Comparison of ENCODE assay signal across 33 mouse cellular contexts in the genomic region with DNA sequence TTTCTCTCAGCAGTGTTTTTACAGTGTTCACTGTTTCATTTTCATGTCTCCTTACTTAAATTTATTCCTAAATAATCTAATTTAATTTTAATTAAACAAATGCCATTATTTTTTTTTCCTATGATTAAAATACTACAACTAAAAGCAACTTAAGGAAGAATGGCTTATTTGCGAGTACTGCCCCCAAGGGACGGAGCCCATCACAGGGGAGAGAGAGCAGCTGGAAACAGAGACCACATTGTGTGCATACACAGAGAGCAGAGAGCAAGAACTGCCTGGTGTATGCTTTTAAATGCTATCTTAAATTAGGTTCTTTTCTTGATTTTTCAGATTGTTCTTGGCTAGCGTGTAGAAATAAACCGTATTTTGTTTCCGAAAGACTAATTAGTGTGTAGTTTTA. TPM values are rescaled to one million over a fixed set of nuclear protein-coding genes. Genes with fewer than 3 reads are reported as not detected.
A peak's percentile ranks its signal among the peaks of the same experiment; 100 is the strongest.
DNase-seq lines count a peak whose midpoint lies in the region; ATAC-seq and TF ChIP-seq lines count a peak whose summit lies in the region.
"Had no signal": no experiment of that assay in that cellular context is flagged by ENCODE, and none has a peak within 500 bp of the region (broad histone marks: within the 10 kb centered on the region; RNA-seq: fewer than 3 reads in every experiment).

No protein-coding gene starts in this region.

- H3K27ac ChIP-seq in forebrain, embryonic 14.5 days (ENCODE audit: low read depth, low read length): no peak overlapping the region
- no peak overlapping the region for H3K27ac ChIP-seq in forebrain, embryonic 11.5 days (ENCODE audit: low read depth, low read length)
- no peak overlapping the region for H3K27ac ChIP-seq in kidney, embryonic 14.5 days (ENCODE audit: low read depth, low read length)
- no peak overlapping the region for H3K27ac ChIP-seq in layer of hippocampus, adult 2 months
- peak overlapping the region; percentile 2; the same call in 1 of the 2 replicates for H3K27ac ChIP-seq in neural tube, embryonic 13.5 days (replicated peaks)
- H3K27ac ChIP-seq: embryonic facial prominence, embryonic 13.5 days; embryonic facial prominence, embryonic 15.5 days; forebrain, embryonic 10.5 days; forebrain, embryonic 13.5 days had no signal

- no peaks in the 10 kb centered on the region for H3K4me1 ChIP-seq in forebrain, embryonic 14.5 days (ENCODE audit: control insufficient read depth, insufficient read depth, low read length)
- H3K4me1 ChIP-seq in forebrain, embryonic 11.5 days (replicated peaks; ENCODE audit: control insufficient read depth, insufficient read depth, low read length): no peaks in the 10 kb centered on the region
- no peaks in the 10 kb centered on the region for H3K4me1 ChIP-seq in kidney, embryonic 14.5 days (ENCODE audit: control insufficient read depth, insufficient read depth, low read length)
- H3K4me1 ChIP-seq in neural tube, embryonic 13.5 days (replicated peaks): peaks cover 8% of the 10 kb centered on the region; the same call in 1 of the 2 replicates
- H3K4me1 ChIP-seq: forebrain, embryonic 10.5 days had no signal

- DNase-seq in forebrain, embryonic 14.5 days (ENCODE audit: low spot score): peak; percentile 18
- DNase-seq in forebrain, embryonic 11.5 days (ENCODE audit: low spot score): no peak
- peak; percentile 57 for DNase-seq in kidney, postnatal 10 days
- DNase-seq in layer of hippocampus, adult 2 months (ENCODE audit: low spot score in 2 of 2): no peak
- DNase-seq in layer of hippocampus, adult 18-20 months (ENCODE audit: low spot score in 2 of 2): no peak
- DNase-seq in neural tube, embryonic 10.5 days (ENCODE audit: extremely low spot score, low spot score): no peak
- DNase-seq: adrenal gland, adult 8-10 months; adrenal gland, postnatal 14 days; adrenal gland, postnatal 36 days; B cell, adult 2 months; cerebellum, adult 11 months; cerebellum, adult 18-20 months; cerebellum, adult 8-10 months; cerebellum, adult 9-11 months; cerebellum, postnatal 14 days; cerebellum, postnatal 36 days; embryo, embryonic 11 days had no signal

- H3K4me2 ChIP-seq in forebrain, embryonic 14.5 days (ENCODE audit: low read length): no peak overlapping the region
- H3K4me2 ChIP-seq in forebrain, embryonic 11.5 days (ENCODE audit: low read depth, low read length, severe bottlenecking): no peak overlapping the region
- no peak overlapping the region for H3K4me2 ChIP-seq in kidney, embryonic 14.5 days (replicated peaks; ENCODE audit: low read depth, low read length)
- H3K4me2 ChIP-seq in neural tube, embryonic 13.5 days: no peak overlapping the region
- H3K4me2 ChIP-seq: embryonic facial prominence, embryonic 13.5 days; embryonic facial prominence, embryonic 15.5 days; forebrain, embryonic 13.5 days had no signal

- 49% methylated on average over 5 of the region's 5 CpGs for WGBS in forebrain, embryonic 14.5 days
- WGBS in forebrain, embryonic 11.5 days: 63% methylated on average over 5 of the region's 5 CpGs
- WGBS in kidney, embryonic 14.5 days: 62% methylated on average over 5 of the region's 5 CpGs
- 49% methylated on average over 5 of the region's 5 CpGs for WGBS in neural tube, embryonic 13.5 days

- H3K4me3 ChIP-seq in forebrain, embryonic 14.5 days (ENCODE audit: low read depth, low read length): no peak overlapping the region
- no peak overlapping the region for H3K4me3 ChIP-seq in forebrain, embryonic 11.5 days (ENCODE audit: low read depth, low read length)
- no peak overlapping the region for H3K4me3 ChIP-seq in kidney, embryonic 14.5 days (ENCODE audit: low read length)
- no peak overlapping the region for H3K4me3 ChIP-seq in layer of hippocampus, adult 2 months
- H3K4me3 ChIP-seq in neural tube, embryonic 13.5 days: no peak overlapping the region
- H3K4me3 ChIP-seq: embryonic facial prominence, embryonic 13.5 days; embryonic facial prominence, embryonic 15.5 days; erythroblast, embryonic 14.5 days; forebrain, embryonic 10.5 days; forebrain, embryonic 13.5 days had no signal

- ATAC-seq in forebrain, embryonic 14.5 days: no peak
- ATAC-seq in forebrain, embryonic 11.5 days (replicated peaks; ENCODE audit: low FRiP score): no peak
- no peak for ATAC-seq in kidney, embryonic 14.5 days (ENCODE audit: low FRiP score, low TSS enrichment)
- no peak for ATAC-seq in neural tube, embryonic 13.5 days (ENCODE audit: low read depth)
- ATAC-seq: activated CD4-positive, CD25-positive, alpha-beta regulatory T cell, adult 4 months; CD4-positive, CD25-positive, alpha-beta regulatory T cell, adult 4 months; forebrain, embryonic 13.5 days; forebrain, embryonic 16.5 days; Patski had no signal

- no peaks in the 10 kb centered on the region for H3K27me3 ChIP-seq in forebrain, embryonic 14.5 days (replicated peaks; ENCODE audit: control insufficient read depth, insufficient read depth, low read length)
- no peaks in the 10 kb centered on the region for H3K27me3 ChIP-seq in forebrain, embryonic 11.5 days (ENCODE audit: control insufficient read depth, insufficient read depth, low read length)
- H3K27me3 ChIP-seq in kidney, embryonic 14.5 days (ENCODE audit: control insufficient read depth, insufficient read depth, low read length): 0 out of 2 replicates have a peak, but pooled peaks cover 3% of the 10 kb centered on the region
- 0 out of 2 replicates have a peak, but pooled peaks cover 6% of the 10 kb centered on the region for H3K27me3 ChIP-seq in neural tube, embryonic 13.5 days
- H3K27me3 ChIP-seq: CH12.LX; embryonic facial prominence, embryonic 15.5 days; forebrain, embryonic 13.5 days had no signal

- no peak overlapping the region for H3K9ac ChIP-seq in forebrain, embryonic 14.5 days (ENCODE audit: low read length)
- H3K9ac ChIP-seq in forebrain, embryonic 11.5 days (ENCODE audit: low read length): no peak overlapping the region
- no peak overlapping the region for H3K9ac ChIP-seq in kidney, embryonic 14.5 days (ENCODE audit: low read depth, low read length)
- H3K9ac ChIP-seq in neural tube, embryonic 13.5 days: no peak overlapping the region
- H3K9ac ChIP-seq: embryonic facial prominence, embryonic 13.5 days; embryonic facial prominence, embryonic 15.5 days; forebrain, embryonic 13.5 days had no signal

- 0 out of 2 replicates have a peak, but pooled peaks have one; percentile 4 for TF ChIP-seq CTCF in layer of hippocampus, adult 2 months (conservative IDR thresholded peaks at IDR 0.05)

- 0 out of 2 replicates have a peak, but pooled peaks cover 3% of the 10 kb centered on the region for H3K9me3 ChIP-seq in forebrain, embryonic 14.5 days (replicated peaks; ENCODE audit: control insufficient read depth, low read length)
- H3K9me3 ChIP-seq in forebrain, embryonic 11.5 days (ENCODE audit: control insufficient read depth, low read length): no peaks in the 10 kb centered on the region; the same call in 1 of the 2 replicates
- peaks cover 5% of the 10 kb centered on the region; the same call in 1 of the 2 replicates for H3K9me3 ChIP-seq in kidney, embryonic 14.5 days (ENCODE audit: control insufficient read depth, low read length)
- H3K9me3 ChIP-seq in neural tube, embryonic 13.5 days: 0 out of 2 replicates have a peak, but pooled peaks cover 10% of the 10 kb centered on the region
- H3K9me3 ChIP-seq: embryonic facial prominence, embryonic 15.5 days; G1E had no signal

- H3K36me3 ChIP-seq in forebrain, embryonic 14.5 days (ENCODE audit: control insufficient read depth, insufficient read depth, low read length): no peaks in the 10 kb centered on the region
- H3K36me3 ChIP-seq in forebrain, embryonic 11.5 days (ENCODE audit: control insufficient read depth, insufficient read depth, low read length): no peaks in the 10 kb centered on the region
- no peaks in the 10 kb centered on the region for H3K36me3 ChIP-seq in kidney, embryonic 14.5 days (ENCODE audit: control insufficient read depth, insufficient read depth, low read length)
- no peaks in the 10 kb centered on the region for H3K36me3 ChIP-seq in neural tube, embryonic 13.5 days
- H3K36me3 ChIP-seq: embryonic facial prominence, embryonic 13.5 days; embryonic facial prominence, embryonic 15.5 days; forebrain, embryonic 10.5 days; G1E had no signal

RNA-seq across cellular contexts. Expression of a gene that starts 10.0 kb away (rescaled TPM):
- polyA plus RNA-seq in forebrain, embryonic 14.5 days (2014; fragmentation: Nextera tagmentation; extraction: Ambion mirVana): 23.9 and 28.6 TPM in 2 replicates
- 8.5 and 11.2 TPM in 2 replicates for polyA plus RNA-seq in forebrain, embryonic 11.5 days (2014; fragmentation: Nextera tagmentation; extraction: Ambion mirVana)
- 12.0 and 12.4 TPM in 2 replicates for polyA plus RNA-seq in kidney, embryonic 14.5 days (2014; fragmentation: Nextera tagmentation; extraction: Ambion mirVana)
- total RNA-seq in layer of hippocampus, adult 2 months (2021): 10 to 100 TPM; 50.5 to 51.2 TPM
- total RNA-seq in layer of hippocampus, adult 18-20 months (2021): 10 to 100 TPM; 54.8 to 57.3 TPM
- 10.7 and 11.0 TPM in 2 replicates for polyA plus RNA-seq in neural tube, embryonic 13.5 days (2015; fragmentation: Nextera tagmentation; extraction: Ambion mirVana)
- total RNA-seq: CH12.LX, G1E had no signal
- polyA plus RNA-seq: activated CD4-positive, CD25-positive, alpha-beta regulatory T cell, adult 4 months; CD4-positive, CD25-positive, alpha-beta regulatory T cell, adult 4 months had no signal

RNA-seq across cellular contexts. Expression of a gene that starts 49.2 kb away (rescaled TPM):
- polyA plus RNA-seq in forebrain, embryonic 14.5 days (2014; fragmentation: Nextera tagmentation; extraction: Ambion mirVana): not detected in 2 replicates
- polyA plus RNA-seq in forebrain, embryonic 11.5 days (2014; fragmentation: Nextera tagmentation; extraction: Ambion mirVana): not detected in 2 replicates
- not detected in 2 replicates for polyA plus RNA-seq in kidney, embryonic 14.5 days (2014; fragmentation: Nextera tagmentation; extraction: Ambion mirVana)
- total RNA-seq in layer of hippocampus, adult 2 months (2021): not detected
- not detected for total RNA-seq in layer of hippocampus, adult 18-20 months (2021)
- not detected in 2 replicates for polyA plus RNA-seq in neural tube, embryonic 13.5 days (2015; fragmentation: Nextera tagmentation; extraction: Ambion mirVana)
- total RNA-seq: adrenal gland, adult 18-20 months; adrenal gland, postnatal 14 days; adrenal gland, postnatal 36 days; CH12.LX; common myeloid progenitor, adult 5-6 weeks; G1E had no signal
- polyA plus RNA-seq: activated CD4-positive, CD25-positive, alpha-beta regulatory T cell, adult 4 months; CD4-positive, CD25-positive, alpha-beta regulatory T cell, adult 4 months; embryonic facial prominence, embryonic 11.5 days; embryonic facial prominence, embryonic 13.5 days; embryonic facial prominence, embryonic 15.5 days; erythroblast, embryonic 14.5 days; forebrain, embryonic 10.5 days; forebrain, embryonic 13.5 days; forebrain, embryonic 16.5 days; G1E; Patski had no signal

Comparison
In these comparisons a context has a peak if more than half of its experiments do, and no peak if none do; other contexts are left out.
1. DNase-seq: peak in forebrain, embryonic 14.5 days (single experiment) and kidney, postnatal 10 days (single experiment); none in forebrain, embryonic 11.5 days (single experiment), layer of hippocampus, adult 2 months (0 of 2), layer of hippocampus, adult 18-20 months (0 of 2) and neural tube, embryonic 10.5 days (single experiment).